Comparison of ENCODE assay signal across 26 mouse cellular contexts in the genomic region with DNA sequence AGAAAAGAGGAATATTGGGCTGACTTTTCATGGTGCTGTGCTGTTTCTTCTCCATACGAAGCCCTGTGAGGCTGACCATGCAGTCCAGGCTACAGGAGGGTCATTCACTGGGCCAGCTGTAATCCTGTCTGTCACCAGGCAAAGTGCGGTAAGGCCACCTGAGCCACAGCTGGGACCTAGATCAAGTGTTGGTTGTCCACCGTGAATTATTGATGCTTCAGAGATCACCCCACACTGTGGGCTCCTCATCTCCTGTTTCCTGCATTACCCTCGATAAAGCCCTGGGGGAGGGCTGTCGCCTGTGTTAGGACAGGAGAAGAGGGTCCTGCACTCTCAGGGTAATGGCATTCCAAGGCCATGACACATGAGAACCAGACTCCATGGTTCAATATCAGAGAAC. TPM values are rescaled to one million over a fixed set of nuclear protein-coding genes. Genes with fewer than 3 reads are reported as not detected.
"Had no signal": no experiment of that assay in that cellular context is flagged by ENCODE, and none has a peak within 500 bp of the region (broad histone marks: within the 10 kb centered on the region; RNA-seq: fewer than 3 reads in every experiment).

No protein-coding gene starts in this region.

- H3K4me3 ChIP-seq: gastrocnemius, adult 2 months; heart, embryonic 10.5 days; heart, embryonic 12.5 days; hindbrain, embryonic 13.5 days; hindbrain, embryonic 15.5 days; intestine, embryonic 15.5 days; layer of hippocampus, adult 2 months; left cerebral cortex, adult 2 months; limb, embryonic 10.5 days; limb, embryonic 12.5 days; liver, embryonic 13.5 days; liver, embryonic 15.5 days had no signal

- H3K36me3 ChIP-seq: heart, embryonic 10.5 days; heart, embryonic 12.5 days; hindbrain, embryonic 13.5 days; hindbrain, embryonic 15.5 days; intestine, embryonic 15.5 days; liver, embryonic 13.5 days; liver, embryonic 15.5 days had no signal

- H3K9me3 ChIP-seq: heart, embryonic 10.5 days; heart, embryonic 12.5 days; hindbrain, embryonic 13.5 days; hindbrain, embryonic 15.5 days; intestine, embryonic 15.5 days; limb, embryonic 10.5 days; limb, embryonic 12.5 days; liver, embryonic 13.5 days; liver, embryonic 15.5 days had no signal

- H3K27ac ChIP-seq: gastrocnemius, adult 2 months; heart, embryonic 10.5 days; hindbrain, embryonic 13.5 days; hindbrain, embryonic 15.5 days; intestine, embryonic 15.5 days; layer of hippocampus, adult 2 months; left cerebral cortex, adult 2 months; limb, embryonic 10.5 days; limb, embryonic 12.5 days; liver, embryonic 13.5 days; liver, embryonic 15.5 days had no signal

- H3K9ac ChIP-seq: heart, embryonic 12.5 days; hindbrain, embryonic 13.5 days; hindbrain, embryonic 15.5 days; intestine, embryonic 15.5 days; limb, embryonic 12.5 days; liver, embryonic 13.5 days; liver, embryonic 15.5 days; liver, postnatal 0 days had no signal

- H3K4me2 ChIP-seq: heart, embryonic 12.5 days; hindbrain, embryonic 13.5 days; hindbrain, embryonic 15.5 days; intestine, embryonic 15.5 days; limb, embryonic 12.5 days; liver, embryonic 11.5 days; liver, embryonic 13.5 days; liver, embryonic 15.5 days had no signal

- ATAC-seq: inflammation-experienced regulatory T-cells, adult 6 months; intestine, embryonic 15.5 days; intestine, postnatal 0 days; liver, postnatal 0 days had no signal

- DNase-seq: gastrocnemius, adult 2 months; gastrocnemius, postnatal 10 days; gastrocnemius, postnatal 25 days; heart, adult 18-20 months; heart, postnatal 10 days; heart, postnatal 4 days; kidney, adult 2 months; kidney, postnatal 14 days; liver; liver, embryonic 13.5 days; liver, postnatal 0 days had no signal

- H3K27me3 ChIP-seq: heart, embryonic 12.5 days; hindbrain, embryonic 13.5 days; hindbrain, embryonic 15.5 days; intestine, embryonic 15.5 days; limb, embryonic 12.5 days; liver, embryonic 13.5 days had no signal

RNA-seq across cellular contexts. Expression of a gene that starts 25.8 kb away (rescaled TPM):
- polyA plus RNA-seq: inflammation-experienced regulatory T-cells, adult 6 months; limb, embryonic 10.5 days had no signal

RNA-seq across cellular contexts. Expression of a gene that starts 27.7 kb away (rescaled TPM):
- polyA plus RNA-seq: inflammation-experienced regulatory T-cells, adult 6 months had no signal

RNA-seq across cellular contexts. Expression of a gene that starts 39.5 kb away (rescaled TPM):
- polyA plus RNA-seq: frontal cortex, adult 2 months; hindbrain, embryonic 11.5 days; hindbrain, embryonic 15.5 days; inflammation-experienced regulatory T-cells, adult 6 months; intestine, postnatal 0 days; kidney, adult 2 months; limb, embryonic 10.5 days; limb, embryonic 12.5 days had no signal
